Mouse (Mus musculus) CD4-positive, CD25-positive, alpha-beta regulatory T cell, adult 4 months (primary cell): ENCODE data around the gene Nr2e1. TPM values are rescaled to one million over a fixed set of nuclear protein-coding genes. Genes with fewer than 3 reads are reported as not detected.

Experiments used
- ATAC-seq: one replicate; pipeline ENCODE4 v1.8.0; 2017
- polyA plus RNA-seq, 2 experiments: library from polyadenylated mRNA; unstranded; fragments of 100-300 nt; shearing (Covaris generic); gene quantifications; one replicate each; pipeline ENCODE4 v1.2.1; 2017

Gene Nr2e1
- polyA plus RNA-seq, 2 experiments from 2014 or later = not detected

DNA sequence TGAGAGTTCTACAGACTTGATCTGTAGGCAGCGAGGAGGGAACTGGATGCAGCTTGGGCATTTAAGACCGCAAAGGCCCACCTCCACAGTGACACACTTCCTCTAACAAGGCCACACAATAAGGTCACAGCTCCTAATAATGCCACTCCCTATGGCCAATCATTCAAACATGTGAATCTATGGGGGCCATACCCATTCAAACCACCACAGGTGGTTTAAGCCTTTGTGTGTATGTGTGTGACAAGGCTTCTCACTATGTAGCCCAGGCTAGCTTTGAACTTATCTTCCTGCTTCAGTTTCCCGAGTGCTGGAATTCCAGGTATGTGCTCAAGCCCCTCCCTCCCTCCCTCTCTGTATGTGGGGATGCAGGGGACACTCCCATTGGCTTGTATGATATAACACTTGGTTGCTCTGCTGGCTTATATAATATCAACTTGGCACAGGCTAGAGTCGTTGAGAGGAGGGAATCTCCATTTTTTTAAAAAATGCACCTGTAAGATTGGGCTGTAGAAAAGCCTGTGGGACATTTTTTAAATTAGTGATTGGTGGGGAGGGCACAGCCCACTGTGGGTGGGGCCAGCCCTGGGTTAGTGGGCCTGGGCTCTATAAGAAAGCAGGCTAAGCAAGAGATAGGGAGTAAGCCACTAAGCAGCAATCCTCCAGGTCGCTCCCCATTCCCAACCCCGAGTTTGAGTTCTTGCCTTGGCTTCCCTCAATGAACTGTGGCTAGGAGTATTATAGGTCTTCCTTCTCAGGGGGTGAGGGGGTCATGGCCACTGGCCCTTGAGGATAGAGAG, 37.5 kb downstream of the Nr2e1 start:
- ATAC-seq = no peak

DNA sequence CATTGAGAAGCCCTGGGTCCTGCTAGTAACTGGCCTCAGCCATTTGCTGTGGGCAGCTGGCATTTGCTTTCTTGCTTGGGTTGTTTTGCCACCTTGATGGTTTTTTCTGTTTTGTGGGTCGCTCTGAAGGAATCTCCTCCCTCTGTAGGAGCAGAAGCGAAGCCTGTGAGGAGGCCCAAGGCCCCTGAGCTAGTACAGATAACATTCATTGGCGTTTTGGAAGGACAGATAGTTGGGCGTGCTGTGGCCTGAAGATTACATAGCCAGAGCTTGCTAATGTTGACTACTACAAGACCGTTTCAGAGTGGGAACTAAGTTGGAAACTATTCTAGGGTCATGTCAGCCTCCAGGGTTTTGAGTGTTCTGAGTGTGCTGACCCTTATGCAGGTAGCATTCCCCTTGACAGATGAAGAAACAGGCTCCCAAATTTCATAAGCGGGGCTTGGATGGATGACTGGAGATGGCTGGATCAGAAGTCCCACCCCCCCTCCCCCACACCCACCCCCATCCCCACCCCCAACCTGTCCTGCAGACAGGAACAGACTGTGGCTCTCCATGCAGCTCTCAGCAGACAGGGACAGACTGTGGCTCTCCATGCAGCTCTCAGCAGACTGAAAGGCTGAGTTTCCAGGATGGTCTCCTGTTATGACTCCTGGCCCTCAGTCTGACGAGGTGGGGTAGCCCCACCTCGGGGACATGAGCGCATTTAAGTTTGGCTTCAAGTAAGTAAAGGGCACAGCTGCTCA, 45.7 kb downstream of the Nr2e1 start:
- no peak for ATAC-seq

DNA sequence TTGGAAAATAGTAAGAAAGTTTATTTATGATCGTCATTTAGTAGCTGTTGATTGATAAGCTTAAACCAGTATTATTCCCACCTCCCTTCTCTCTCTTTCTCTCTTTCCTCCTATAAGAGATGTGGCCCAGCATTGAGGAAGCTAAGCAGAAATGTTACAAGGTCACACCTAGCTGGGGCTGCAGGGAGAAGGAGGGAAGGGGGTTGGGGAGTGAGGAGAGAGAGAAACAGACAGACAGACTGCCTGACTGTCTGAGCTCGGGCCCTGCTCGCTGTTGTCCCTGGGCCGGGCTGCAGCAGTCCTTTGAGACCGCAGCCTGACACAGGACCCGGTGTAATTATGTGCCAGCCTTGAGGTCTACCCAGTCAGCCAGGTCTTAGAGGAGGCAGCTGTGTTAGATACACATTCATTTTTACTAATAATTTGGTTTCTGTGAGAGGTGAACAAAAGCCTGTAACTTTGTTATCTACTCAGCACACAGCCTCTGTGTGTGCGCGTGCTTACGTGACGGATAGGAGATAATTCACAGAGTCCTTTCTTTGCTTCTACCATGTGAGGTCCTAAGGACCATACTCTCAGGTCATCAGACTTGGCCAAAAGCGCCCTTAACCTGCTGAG, 49.5 kb downstream of the Nr2e1 start:
- ATAC-seq = no peak

DNA sequence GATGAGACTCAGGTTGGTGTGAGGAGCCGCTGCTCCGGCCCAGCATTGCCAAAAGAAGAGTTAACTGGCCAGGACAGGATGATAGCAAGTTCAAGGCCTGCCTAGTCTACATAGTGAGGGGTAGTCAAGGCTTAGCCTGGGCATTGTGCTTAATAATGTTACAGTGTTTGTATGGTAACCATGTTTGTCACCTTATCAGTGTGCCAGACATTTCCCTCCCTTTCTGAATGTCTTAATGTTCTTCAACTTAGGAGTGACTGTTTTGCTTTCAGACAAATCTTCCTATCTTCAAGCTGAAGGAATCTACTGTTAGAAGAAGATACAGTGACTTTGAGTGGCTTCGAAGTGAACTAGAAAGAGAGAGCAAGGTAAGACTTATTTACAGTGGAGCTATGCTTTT, 57.8 kb downstream of the Nr2e1 start:
- ATAC-seq = no peak

DNA sequence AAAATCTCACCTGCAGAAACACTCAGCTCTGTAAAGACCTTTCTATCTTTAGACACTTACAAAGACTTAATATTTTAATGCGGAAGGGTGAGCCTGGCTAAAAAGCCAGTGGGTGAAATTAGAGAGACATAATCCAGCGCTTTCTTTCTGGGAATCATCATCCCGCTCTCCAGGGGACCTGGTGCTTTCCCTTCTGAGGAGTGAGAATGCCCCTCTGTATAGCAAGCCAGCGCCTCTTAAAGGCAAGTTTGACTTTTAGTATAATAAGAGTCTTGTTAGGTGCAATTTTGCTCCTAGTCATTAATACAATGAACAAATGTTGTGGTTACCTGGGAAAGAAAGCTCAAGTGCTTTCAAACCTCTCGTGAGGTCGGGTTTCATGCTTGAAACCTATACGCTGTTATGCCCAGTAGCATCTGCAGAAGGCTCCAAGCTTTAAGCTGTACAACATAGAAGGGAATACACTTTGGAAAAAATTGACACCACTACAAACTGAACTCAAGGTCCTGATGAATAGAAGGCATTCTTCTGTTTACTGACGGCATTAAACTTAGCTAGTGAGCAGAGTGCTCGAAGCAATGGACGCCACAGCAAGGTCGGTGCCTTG, 59.8 kb downstream of the Nr2e1 start:
- no peak for ATAC-seq

DNA sequence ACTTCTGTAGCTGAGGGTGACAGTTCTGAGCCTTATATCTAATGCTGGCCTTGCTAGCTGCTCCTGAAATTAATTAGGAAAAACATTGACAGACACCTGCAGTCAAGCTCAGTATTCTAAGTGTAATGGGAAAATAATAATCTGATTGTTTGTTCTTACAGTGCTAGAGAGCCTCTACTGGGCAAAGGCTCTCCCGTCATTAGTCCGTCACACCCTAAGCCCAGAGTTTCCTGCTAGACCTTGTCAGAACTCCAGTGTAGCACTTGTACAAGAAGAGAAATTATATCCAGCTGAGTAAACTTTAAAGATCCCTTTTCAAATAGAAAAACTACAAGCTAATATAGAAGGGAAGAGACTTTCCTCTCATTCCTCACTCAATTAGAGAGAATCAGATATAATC, 60.5 kb downstream of the Nr2e1 start:
- no peak for ATAC-seq

DNA sequence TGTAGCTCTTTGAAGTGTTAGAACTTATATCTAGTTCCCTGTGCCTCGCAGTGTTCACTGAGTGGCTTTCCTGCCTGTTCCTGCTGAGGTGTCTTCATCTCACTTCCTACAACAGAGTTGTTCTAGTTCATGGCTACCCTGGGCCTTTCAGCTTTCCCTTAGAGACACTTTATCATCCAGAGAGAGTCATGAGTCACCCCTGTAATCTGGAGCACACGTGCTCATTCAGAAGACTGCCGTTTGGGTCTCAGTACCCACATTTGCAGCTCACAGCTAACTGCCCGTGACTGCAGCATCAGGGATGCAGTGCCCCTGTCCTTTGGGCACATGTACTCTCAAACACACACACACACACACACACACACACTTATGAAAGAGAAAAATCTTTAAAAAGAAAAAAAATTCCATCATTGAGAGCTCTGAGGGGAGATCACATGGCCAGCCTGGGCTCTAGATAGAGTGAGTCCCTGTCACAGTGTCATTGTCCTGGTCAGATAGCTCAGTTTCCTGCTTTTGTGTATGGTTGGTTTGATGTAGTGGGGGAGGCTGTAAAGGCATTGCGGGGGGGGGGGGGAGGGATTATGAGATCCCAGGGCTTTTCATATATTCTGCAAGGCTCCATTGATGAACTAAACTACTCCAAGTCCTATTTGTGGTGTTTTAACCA, 62.0 kb downstream of the Nr2e1 start:
- ATAC-seq = no peak

DNA sequence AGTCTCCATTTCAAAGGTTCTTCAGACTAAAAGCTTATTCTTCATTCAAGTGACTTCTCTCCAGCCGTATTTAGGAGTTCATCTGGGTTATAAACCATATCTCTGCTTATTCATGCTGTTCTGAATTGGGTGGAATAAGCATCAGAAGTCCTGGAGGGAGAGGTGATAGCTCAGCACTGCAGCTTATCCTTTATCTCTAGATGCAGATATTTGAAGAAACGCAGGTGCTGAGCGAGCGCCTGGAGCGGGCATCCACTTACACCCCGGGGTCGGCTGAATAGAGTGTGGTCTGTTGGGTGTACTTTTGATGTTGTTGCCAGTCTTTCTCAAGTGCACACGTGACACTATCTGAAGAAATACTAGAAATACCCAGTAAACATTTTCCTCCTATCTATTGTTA, 65.1 kb downstream of the Nr2e1 start:
- no peak for ATAC-seq

DNA sequence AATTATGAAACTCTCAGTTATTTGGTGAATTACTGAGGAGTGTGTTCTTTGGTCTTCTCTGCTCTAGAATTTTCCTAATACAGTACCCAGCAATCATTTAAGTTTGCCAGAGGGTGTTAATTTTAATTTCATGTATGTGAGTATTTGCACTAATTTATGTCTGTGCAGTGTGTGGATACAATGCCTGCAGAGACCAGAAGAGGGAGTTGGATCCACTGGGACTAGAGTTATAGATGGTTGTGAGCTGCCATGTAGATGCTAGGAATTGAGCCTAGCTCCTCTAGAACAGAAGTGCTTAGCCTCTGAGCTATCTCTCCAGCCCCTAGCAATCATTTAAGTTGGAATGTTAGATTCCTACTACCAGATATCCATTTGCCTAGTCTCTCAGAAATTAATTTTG, 69.3 kb downstream of the Nr2e1 start:
- ATAC-seq = no peak

Other genes starting within 250 kb of the Nr2e1 start
- gene Afg1l, start 105.1 kb downstream of the Nr2e1 start, polyA plus RNA-seq = 1 to 10 TPM; 4.0 to 5.8 TPM
- gene Snx3, start 81.6 kb downstream of the Nr2e1 start, polyA plus RNA-seq = 100 to 1,000 TPM; 204 to 227 TPM
- gene Ostm1, start 190 bp upstream of the Nr2e1 start, polyA plus RNA-seq = 10 to 100 TPM; 39.9 TPM
- gene Sec63, start 177.9 kb upstream of the Nr2e1 start, polyA plus RNA-seq = 10 to 100 TPM; 17.8 to 19.4 TPM